Mouse (Mus musculus) midbrain, postnatal 0 days (tissue): ENCODE data around the gene Thsd1. TPM values are rescaled to one million over a fixed set of nuclear protein-coding genes. Genes with fewer than 3 reads are reported as not detected.

ENCODE experiments used
- ATAC-seq: fragments of 200-750 bp; cut with Nextera tagmentation; 2 replicates; pipeline ENCODE4 v1.8.0; 2017; ENCODE audit warnings: moderate number of reproducible peaks, mild to moderate bottlenecking, moderate TSS enrichment, moderate library complexity; ENCODE audit not compliant: low FRiP score
- DNase-seq: peaks from one replicate; pipeline ENCODE4 v3.0.0-alpha.2; 2015; ENCODE audit warnings: low spot score
- H3K27ac ChIP-seq: fragments of 300-500 bp; sonication (generic); 2 replicates; pipeline ENCODE4 v1.5.1; 2014; ENCODE audit warnings: low read depth, mild to moderate bottlenecking, low read length, mixed read lengths
- H3K27me3 ChIP-seq: fragments of 300-500 bp; sonication (generic); 2 replicates; pipeline ENCODE4 v1.6.1; 2014; ENCODE audit warnings: low read length, control low read depth, mixed read lengths; ENCODE audit not compliant: insufficient read depth
- H3K36me3 ChIP-seq: fragments of 300-500 bp; sonication (generic); 2 replicates; pipeline ENCODE4 v1.6.1; 2014; ENCODE audit warnings: low read length, control low read depth, mixed read lengths; ENCODE audit not compliant: insufficient read depth
- H3K4me1 ChIP-seq: fragments of 300-500 bp; sonication (generic); 2 replicates; pipeline ENCODE4 v1.6.1; 2014; ENCODE audit warnings: mild to moderate bottlenecking, control low read depth, antibody characterized with exemption, low read length, mixed read lengths; ENCODE audit not compliant: insufficient read depth
- H3K4me2 ChIP-seq: fragments of 300-500 bp; sonication (generic); 2 replicates; pipeline ENCODE4 v1.6.1; 2014; ENCODE audit warnings: low read depth, mild to moderate bottlenecking, low read length, mixed read lengths; ENCODE audit not compliant: poor library complexity, severe bottlenecking
- H3K4me3 ChIP-seq: fragments of 300-500 bp; sonication (generic); 2 replicates; pipeline ENCODE4 v1.5.1; 2014; ENCODE audit warnings: low read depth, mild to moderate bottlenecking, low read length, moderate library complexity
- H3K9ac ChIP-seq: fragments of 300-500 bp; sonication (generic); replicated peaks from 2 replicates; pipeline ENCODE4 v1.6.1; 2014; ENCODE audit warnings: mild to moderate bottlenecking, low read length, moderate library complexity, mixed read lengths; ENCODE audit not compliant: poor library complexity, severe bottlenecking
- H3K9me3 ChIP-seq: fragments of 300-500 bp; sonication (generic); 2 replicates; pipeline ENCODE4 v1.6.1; 2016; ENCODE audit warnings: low read length, control low read depth
- CTCF ChIP-seq: IDR thresholded peaks from 2 replicates; pipeline ENCODE4 v1.5.1; 2016; ENCODE audit warnings: antibody characterized with exemption, mild to moderate bottlenecking
- WGBS: fragments of 180-500 bp; shearing (Covaris S2); extraction: QIAGEN DNeasy Blood & Tissue Kit; methylation state at CpG from one replicate; pipeline ENCODE4 v1.1.7; 2014; 5-methylcytosine and 5-hydroxymethylcytosine counted together
- polyA plus RNA-seq: library from polyadenylated mRNA; unstranded; fragments of >200 nt; fragmentation: Nextera tagmentation; extraction: Ambion mirVana; gene quantifications from 2 replicates; pipeline ENCODE4 v1.2.1, GENCODE M21; 2015
- total RNA-seq: library from RNA; depleted of rRNA; stranded (reverse); fragments of >200 nt; gene quantifications from 2 replicates; pipeline ENCODE4 v1.2.3, GENCODE M21; 2014

Thsd1 gene
- total and polyA plus RNA-seq, 2 experiments from 2014 or later: 3.0 to 4.6 TPM

DNA sequence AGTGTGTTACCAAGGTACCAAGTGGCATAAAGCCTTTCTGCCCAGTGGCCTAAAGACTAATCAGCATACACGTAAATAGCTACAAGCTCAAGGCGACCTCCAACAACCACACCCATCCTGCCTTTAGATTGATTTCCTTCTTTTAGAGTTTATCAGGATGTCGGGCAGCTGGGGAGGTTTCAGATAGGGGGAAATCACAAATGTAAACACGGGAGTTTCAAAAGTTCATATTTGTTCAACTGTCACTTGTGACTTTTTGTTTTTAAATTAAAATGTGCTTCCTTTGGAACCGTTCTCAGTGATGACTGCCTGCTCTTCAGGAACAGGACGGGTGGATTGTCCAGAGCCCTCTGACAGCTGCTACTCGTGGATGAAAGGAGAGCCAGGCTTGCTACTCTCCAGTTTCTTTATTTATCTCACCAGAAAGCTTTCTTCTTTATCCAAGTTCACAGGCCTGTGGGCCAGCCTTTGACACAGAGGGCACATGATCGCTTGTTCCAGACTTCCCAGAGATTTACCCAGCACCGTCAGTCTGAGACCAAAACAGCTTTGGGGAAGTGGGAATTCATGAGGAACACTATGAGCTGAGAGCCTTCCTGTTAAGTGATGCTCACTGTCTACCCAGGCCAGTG, 33.1 kb downstream of the Thsd1 start:
- H3K36me3 ChIP-seq: no peaks in the 10 kb centered on the region
- H3K9ac ChIP-seq: no peak overlapping the region
- DNase-seq (no peak), ATAC-seq (no peak)
- H3K4me2 ChIP-seq: no peak overlapping the region
- TF ChIP-seq CTCF: no peak
- H3K27me3 ChIP-seq: no peaks in the 10 kb centered on the region
- H3K27ac ChIP-seq: no peak overlapping the region
- WGBS: 51% methylated on average over 9 of the region's 9 CpGs
- H3K9me3 ChIP-seq: no peaks in the 10 kb centered on the region
- no peak overlapping the region for H3K4me3 ChIP-seq
- H3K4me1 ChIP-seq: no peaks in the 10 kb centered on the region

DNA sequence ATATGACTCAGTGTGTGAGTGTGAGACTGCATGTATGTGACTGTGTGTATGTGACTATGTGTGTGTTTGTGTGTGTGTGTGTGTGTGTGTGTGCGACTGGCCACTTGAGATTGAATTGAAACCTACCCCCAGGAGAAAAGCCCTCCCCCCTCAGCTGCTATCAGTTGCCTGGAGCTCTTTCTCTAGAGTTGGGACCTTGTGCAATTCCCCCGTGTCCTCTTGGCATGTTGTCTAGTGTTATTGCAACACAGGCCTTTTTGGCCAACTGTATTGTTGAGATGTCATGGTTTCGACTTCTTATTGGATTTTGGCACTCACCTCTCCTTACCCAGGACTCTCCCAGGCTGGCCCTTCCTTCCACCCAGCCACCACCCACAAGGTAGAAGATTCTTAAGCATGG, 35.2 kb downstream of the Thsd1 start:
- Histone ChIP-seq H3K4me1 (no peaks in the 10 kb centered on the region), H3K27me3 (no peaks in the 10 kb centered on the region), H3K4me3 (no peak overlapping the region), H3K36me3 (no peaks in the 10 kb centered on the region), H3K27ac (no peak overlapping the region), H3K9ac (no peak overlapping the region), H3K9me3 (no peaks in the 10 kb centered on the region), H3K4me2 (no peak overlapping the region)
- WGBS: 94% methylated on average over 3 of the region's 3 CpGs
- DNase-seq (no peak), ATAC-seq (no peak)
- TF ChIP-seq CTCF: no peak

DNA sequence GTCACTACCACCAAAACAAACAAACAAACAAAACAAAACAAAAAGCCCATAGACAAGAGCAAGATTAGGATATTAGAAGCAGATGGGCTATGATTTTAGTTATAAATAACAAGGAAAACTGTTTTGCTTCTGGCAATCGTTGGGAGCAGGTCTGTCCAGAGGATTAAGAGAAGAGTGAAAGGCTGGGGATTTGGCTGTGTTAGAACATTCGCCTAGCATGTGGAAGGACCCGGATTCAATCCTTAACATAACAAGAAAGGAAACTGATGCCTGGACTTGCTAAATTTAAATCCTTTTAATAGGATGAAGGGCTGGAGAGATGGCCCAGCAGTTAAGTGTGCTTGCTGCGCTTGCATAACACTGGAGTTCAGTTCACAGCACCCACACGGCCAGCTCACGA, 37.2 kb downstream of the Thsd1 start:
- no peaks in the 10 kb centered on the region for H3K36me3 ChIP-seq
- ATAC-seq (no peak), DNase-seq (no peak)
- H3K27me3 ChIP-seq: no peaks in the 10 kb centered on the region
- H3K4me1 ChIP-seq: no peaks in the 10 kb centered on the region
- no peaks in the 10 kb centered on the region for H3K9me3 ChIP-seq
- TF ChIP-seq CTCF: no peak
- no peak overlapping the region for H3K4me3 ChIP-seq
- WGBS: 68% methylated on average over 6 of the region's 6 CpGs
- H3K27ac ChIP-seq: no peak overlapping the region
- H3K9ac ChIP-seq: no peak overlapping the region
- no peak overlapping the region for H3K4me2 ChIP-seq

DNA sequence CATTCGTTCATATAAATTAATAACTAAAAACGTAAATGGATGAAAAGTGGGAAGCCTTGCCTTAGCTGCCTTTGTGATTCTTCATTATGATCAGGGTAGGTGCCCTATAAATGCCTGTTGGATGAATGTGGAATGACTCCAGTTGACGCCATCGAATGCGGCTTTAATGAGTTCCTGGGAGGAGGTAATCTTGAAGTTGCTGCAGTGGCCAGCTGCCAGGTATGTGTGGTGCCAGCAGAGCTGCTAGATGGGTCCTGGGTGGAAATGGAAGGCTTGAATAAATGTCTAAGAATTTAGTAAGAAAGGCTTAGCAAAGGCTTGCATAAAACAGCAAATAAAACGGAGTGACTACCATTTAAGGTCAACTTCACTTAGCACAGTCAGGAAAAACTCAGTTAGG, 37.7 kb downstream of the Thsd1 start:
- Histone ChIP-seq H3K4me1 (no peaks in the 10 kb centered on the region), H3K27ac (no peak overlapping the region), H3K9ac (no peak overlapping the region), H3K4me3 (no peak overlapping the region), H3K36me3 (no peaks in the 10 kb centered on the region), H3K9me3 (no peaks in the 10 kb centered on the region), H3K4me2 (no peak overlapping the region), H3K27me3 (no peaks in the 10 kb centered on the region)
- peak; percentile 5 for DNase-seq
- ATAC-seq: no peak
- 76% methylated on average over 6 of the region's 6 CpGs for WGBS
- TF ChIP-seq CTCF: no peak

DNA sequence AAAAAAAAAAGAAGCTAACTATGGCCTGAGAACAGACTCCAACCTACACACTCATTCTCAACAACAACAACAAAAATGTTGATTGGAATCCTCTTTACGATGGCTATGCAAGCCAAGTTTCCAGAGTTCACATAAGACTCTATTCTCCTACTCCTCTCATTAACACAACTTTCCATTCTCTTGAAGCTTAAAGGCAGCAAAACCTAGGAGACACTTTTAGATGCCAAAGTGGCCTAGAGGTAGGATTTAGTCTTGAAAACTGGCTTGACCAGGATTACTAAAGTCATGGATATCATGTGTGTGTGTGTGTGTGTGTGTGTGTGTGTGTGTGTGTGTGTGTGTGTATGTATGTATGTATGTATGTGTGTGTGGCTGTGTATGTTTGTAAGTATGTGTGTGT, 38.1 kb downstream of the Thsd1 start:
- ATAC-seq (no peak), DNase-seq (no peak)
- Histone ChIP-seq H3K4me1 (no peaks in the 10 kb centered on the region), H3K9ac (no peak overlapping the region), H3K4me3 (no peak overlapping the region), H3K27me3 (no peaks in the 10 kb centered on the region), H3K9me3 (no peaks in the 10 kb centered on the region), H3K27ac (no peak overlapping the region), H3K36me3 (no peaks in the 10 kb centered on the region), H3K4me2 (no peak overlapping the region)
- WGBS: 83% methylated on average over 1 of the region's 1 CpGs
- TF ChIP-seq CTCF: no peak

DNA sequence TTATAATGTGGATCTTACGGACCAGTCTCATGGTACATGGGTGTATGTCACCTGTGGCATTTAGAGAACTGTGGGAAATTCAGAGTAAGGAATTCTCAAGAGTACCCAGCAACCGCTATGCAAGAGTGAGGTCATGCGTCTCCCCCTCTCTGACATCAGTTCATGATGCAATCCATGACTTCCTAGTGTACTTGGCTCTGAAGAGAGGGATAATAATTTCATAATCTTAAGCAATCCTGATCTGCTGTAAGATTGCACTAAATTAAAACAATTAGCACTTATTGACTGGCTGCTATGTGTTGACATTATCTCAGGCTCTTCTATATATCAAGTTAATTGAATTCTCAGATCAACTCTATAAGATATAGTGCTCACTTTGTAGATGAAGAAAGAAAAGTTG, 39.7 kb downstream of the Thsd1 start:
- no peaks in the 10 kb centered on the region for H3K9me3 ChIP-seq
- H3K4me3 ChIP-seq: no peak overlapping the region
- no peaks in the 10 kb centered on the region for H3K36me3 ChIP-seq
- no peak for ATAC-seq
- H3K27me3 ChIP-seq: no peaks in the 10 kb centered on the region
- no peak for DNase-seq
- 94% methylated on average over 3 of the region's 3 CpGs for WGBS
- TF ChIP-seq CTCF: no peak
- H3K9ac ChIP-seq: no peak overlapping the region
- no peak overlapping the region for H3K27ac ChIP-seq
- H3K4me1 ChIP-seq: no peaks in the 10 kb centered on the region
- no peak overlapping the region for H3K4me2 ChIP-seq
